Mouse (Mus musculus): ENCODE data around the gene Slc43a2. TPM values are rescaled to one million over a fixed set of nuclear protein-coding genes. Genes with fewer than 3 reads are reported as not detected.

Gene Slc43a2
- total RNA-seq, 2 experiments from 2014 or later: 24.2 to 27.3 TPM

GRCm38 (mm10) chr11:75610021-75610420 is 78.5 kb downstream of the Slc43a2 start:
- DNase-seq: no peak

DNA sequence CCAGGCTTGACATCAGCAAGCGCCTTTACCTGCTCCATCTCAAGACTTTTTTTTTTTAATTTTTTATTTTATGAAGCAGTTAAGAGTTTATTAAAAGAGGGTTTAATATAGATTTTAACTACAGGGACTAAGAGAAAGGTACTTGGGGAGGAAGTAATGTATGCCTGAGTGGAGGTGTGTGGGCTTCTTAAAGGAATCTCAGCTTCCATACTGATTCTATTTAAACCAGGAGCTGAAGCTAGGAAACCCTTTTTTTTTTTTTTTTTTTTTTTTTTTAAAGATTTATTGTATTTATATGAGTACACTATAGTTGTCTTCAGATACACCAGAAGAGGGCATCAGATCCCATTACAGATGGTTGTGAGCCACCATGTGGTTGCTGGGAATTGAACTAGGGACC is 83.3 kb downstream of the Slc43a2 start:
- no peak for DNase-seq

- no peak for DNase-seq
These were observed 84.1 kb downstream of the Slc43a2 start for GRCm38 (mm10) chr11:75615556-75615955.

- DNase-seq: peak; percentile 34
These were observed 87.6 kb downstream of the Slc43a2 start for GRCm38 (mm10) chr11:75619133-75619532.

- DNase-seq: peak; percentile 34
These were observed 88.8 kb downstream of the Slc43a2 start for GRCm38 (mm10) chr11:75620136-75620780.

- no peak for DNase-seq
These were observed 89.9 kb downstream of the Slc43a2 start for GRCm38 (mm10) chr11:75621426-75621825.

DNA sequence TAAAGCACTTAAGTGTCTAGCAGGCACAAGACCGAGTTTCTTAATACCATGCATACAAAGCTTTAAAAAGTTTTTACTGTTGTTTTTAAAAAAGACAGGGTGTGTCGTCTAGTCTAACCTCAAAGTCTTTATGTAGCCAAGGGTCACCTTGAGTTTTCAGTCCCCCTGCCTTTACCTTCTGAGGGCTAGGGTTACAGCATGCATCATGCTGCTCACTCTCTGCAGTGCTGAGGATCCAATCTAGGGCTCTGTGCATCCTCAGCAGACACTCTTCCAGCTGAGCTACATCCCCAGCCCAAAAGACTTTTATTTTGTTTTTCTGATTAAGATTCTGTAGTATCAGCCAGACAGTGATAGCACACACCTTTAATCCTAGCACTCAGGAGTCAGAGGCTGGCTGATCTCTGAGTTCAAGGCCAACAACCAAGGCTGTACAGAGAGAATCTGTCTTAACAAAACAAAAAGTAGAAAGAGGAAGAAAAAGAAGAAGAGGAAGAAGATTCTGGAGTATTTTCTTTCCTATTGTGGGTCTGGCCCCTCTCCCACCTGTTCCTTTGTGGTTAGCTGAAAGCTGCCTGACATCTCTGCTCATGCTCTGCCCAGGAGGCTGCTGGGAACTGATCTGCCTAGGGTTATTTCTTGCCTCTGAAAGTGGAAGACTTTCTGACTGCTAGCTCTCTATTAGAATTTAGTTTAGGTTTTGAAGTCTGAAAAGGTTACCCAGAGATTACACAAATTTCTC is 91.3 kb downstream of the Slc43a2 start:
- no peak for DNase-seq

- DNase-seq: no peak
These were observed 92.6 kb downstream of the Slc43a2 start for GRCm38 (mm10) chr11:75624102-75624554.

DNA sequence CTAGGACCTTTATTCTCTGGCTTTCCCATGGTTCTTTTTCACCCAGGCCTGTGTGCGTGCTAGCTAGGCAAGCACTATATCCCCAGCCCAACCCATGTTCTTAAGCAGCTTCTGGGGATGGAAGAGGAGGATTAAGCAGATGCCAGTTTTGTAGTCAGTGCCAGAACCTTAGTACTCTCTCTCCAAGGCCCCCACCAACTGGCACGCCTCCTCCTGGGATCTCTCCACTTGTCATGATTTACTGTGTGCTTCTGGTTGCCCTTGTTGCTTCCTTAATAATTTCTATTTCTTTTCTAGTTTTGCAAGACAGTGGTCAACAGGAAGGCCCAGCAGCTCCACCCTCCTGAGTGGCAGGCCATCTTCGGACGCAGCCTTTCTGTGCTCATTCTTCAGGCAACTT is 94.3 kb downstream of the Slc43a2 start:
- no peak for DNase-seq

Small RNAs within 50 kb of the gene (microRNA-seq; reads per million reads assigned to microRNA genes)
- gene Mir3971: 0 reads per million in 2 experiments

Other genes starting within 250 kb of the Slc43a2 start
- gene Rpa1, start 183.4 kb upstream of the Slc43a2 start, total RNA-seq (2021): 10 to 100 TPM; 56.8 to 59.3 TPM
- gene Smyd4, start 183.3 kb upstream of the Slc43a2 start, total RNA-seq (2021): 1 to 10 TPM; 6.1 to 6.6 TPM
- gene Serpinf1, start 109.0 kb upstream of the Slc43a2 start, total RNA-seq (2021): 100 to 1,000 TPM; 134 to 239 TPM
- gene Serpinf2, start 92.1 kb upstream of the Slc43a2 start, total RNA-seq (2021): under 1 TPM in 1 of 2 experiments, not detected in 1; 0.56 TPM
- 1 to 10 TPM; 7.2 to 7.9 TPM for gene Wdr81, start 77.0 kb upstream of the Slc43a2 start, total RNA-seq (2021)
- gene Tlcd2, start 70.0 kb upstream of the Slc43a2 start, total RNA-seq (2021): 10 to 100 TPM; 13.5 to 14.9 TPM
- 10 to 100 TPM; 77.6 to 83.7 TPM for gene Prpf8, start 44.9 kb upstream of the Slc43a2 start, total RNA-seq (2021)
- 10 to 100 TPM; 25.5 to 32.6 TPM for gene Rilp, start 21.6 kb upstream of the Slc43a2 start, total RNA-seq (2021)
- gene Scarf1, start 18.2 kb upstream of the Slc43a2 start, total RNA-seq (2021): 10 to 100 TPM in 1 of 2 experiments, 1 to 10 TPM in 1; 7.9 to 10.0 TPM
- gene Pitpna, start 56.4 kb downstream of the Slc43a2 start, total RNA-seq (2021): 100 to 1,000 TPM; 148 to 160 TPM
- 10 to 100 TPM; 22.5 to 23.3 TPM for gene Inpp5k, start 99.3 kb downstream of the Slc43a2 start, total RNA-seq (2021)
- 10 to 100 TPM; 56.3 to 65.1 TPM for gene Myo1c, start 118.8 kb downstream of the Slc43a2 start, total RNA-seq (2021)
- gene Crk, start 147.6 kb downstream of the Slc43a2 start, total RNA-seq (2021): 10 to 100 TPM; 53.0 to 59.8 TPM
- 100 to 1,000 TPM; 801 to 805 TPM for gene Ywhae, start 201.2 kb downstream of the Slc43a2 start, total RNA-seq (2021)

Measured in gastrocnemius, postnatal 10 days (tissue).